Mouse (Mus musculus) small intestine, adult 2 months (tissue): ENCODE data around the gene Shc4.

Source experiments
- CTCF ChIP-seq: fragments of 200-500 bp; IDR thresholded peaks from 2 replicates; pipeline ENCODE4 v1.5.1; 2012; ENCODE audit warnings: low read depth, mild to moderate bottlenecking, control low read depth, inconsistent platforms, low read length, moderate library complexity, mixed read lengths; ENCODE audit not compliant: insufficient replicate concordance, insufficient read length; ENCODE audit errors: extremely low read depth
- POLR2A ChIP-seq: fragments of 200-500 bp; IDR thresholded peaks from 2 replicates; pipeline ENCODE4 v1.6.1; 2012; ENCODE audit warnings: low read depth, mild to moderate bottlenecking, control low read depth, inconsistent platforms, low read length, moderate library complexity

DNA sequence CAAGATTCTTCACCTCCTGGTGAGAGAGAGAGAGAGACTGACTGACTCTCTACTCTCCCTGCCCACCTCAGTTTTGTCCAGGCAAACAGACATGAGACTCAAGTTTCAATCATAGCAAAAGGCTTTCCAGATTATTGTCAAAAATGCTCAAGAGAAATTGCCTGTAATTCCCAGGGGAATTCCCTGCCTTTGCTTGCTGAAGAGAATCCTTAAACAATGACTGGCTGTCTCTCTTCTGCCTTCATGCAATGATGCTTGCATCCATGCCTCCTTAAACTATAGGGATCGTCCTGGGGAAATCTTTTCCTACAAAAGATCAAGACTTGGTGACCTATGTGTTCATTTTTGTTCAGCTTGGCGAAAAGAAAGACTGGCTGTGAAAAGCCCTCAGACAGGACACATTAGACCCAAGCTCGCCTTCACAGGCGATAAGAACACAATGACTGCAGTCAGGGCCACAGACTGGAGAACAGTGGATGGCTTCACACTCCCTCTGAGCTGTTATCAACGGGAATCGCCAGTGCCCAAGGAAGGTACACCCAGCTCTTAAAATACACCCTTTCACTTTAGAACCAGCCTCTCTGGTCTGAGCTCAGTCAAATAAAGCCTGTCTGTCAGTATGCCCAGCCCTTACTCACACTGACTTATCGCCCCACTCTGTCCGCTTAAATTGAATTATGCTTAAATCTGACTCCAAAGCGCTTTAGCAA, 38.4 kb downstream of the Shc4 start:
- no peak for TF ChIP-seq CTCF
- TF ChIP-seq POLR2A: no peak
